9 mouse cellular contexts compared by ENCODE assay signal in genomic region chr1:134771353-134771752, GRCm38 (mm10).
DNase-seq lines count a peak whose midpoint lies in the region; ATAC-seq and TF ChIP-seq lines count a peak whose summit lies in the region.
"Had no signal": no experiment of that assay in that cellular context is flagged by ENCODE, and none has a peak within 500 bp of the region (broad histone marks: within the 10 kb centered on the region; RNA-seq: fewer than 3 reads in every experiment).

No protein-coding gene starts in this region.

- H3K27ac ChIP-seq in MEL (ENCODE audit: control insufficient read depth, low read depth, low read length): no peak overlapping the region
- peak overlapping the region; percentile 42 to 49; a peak in 3 of 4 replicates for H3K27ac ChIP-seq in heart, embryonic 14.5 days (replicated peaks in 1 of 2; ENCODE audit: control insufficient read depth in 1 of 2, insufficient read depth in 1 of 2, low read depth in 2 of 2, low read length in 2 of 2)
- H3K27ac ChIP-seq in liver, postnatal 0 days (ENCODE audit: low read depth): 0 out of 2 replicates have a peak overlapping the region, but pooled peaks have one; percentile 3
- H3K27ac ChIP-seq in midbrain, postnatal 0 days (ENCODE audit: low read depth, low read length): no peak overlapping the region
- H3K27ac ChIP-seq: neural tube, embryonic 12.5 days had no signal

- no peak overlapping the region for H3K4me3 ChIP-seq in MEL (ENCODE audit: control insufficient read depth in 1 of 2, insufficient read depth in 1 of 2, low read depth in 2 of 2, low read length in 2 of 2)
- H3K4me3 ChIP-seq in heart, embryonic 14.5 days (ENCODE audit: control insufficient read depth in 1 of 2, insufficient read depth in 1 of 2, low read depth in 1 of 2, low read length in 2 of 2): no peak overlapping the region
- H3K4me3 ChIP-seq in liver, postnatal 0 days (ENCODE audit: low read depth, low read length): no peak overlapping the region
- no peak overlapping the region for H3K4me3 ChIP-seq in midbrain, postnatal 0 days (ENCODE audit: low read depth, low read length)
- H3K4me3 ChIP-seq: neural tube, embryonic 12.5 days had no signal

- TF ChIP-seq CTCF in MEL (IDR thresholded peaks at IDR 0.05 in 2 of 3, conservative IDR thresholded peaks at IDR 0.05 in 1 of 3; ENCODE audit: control insufficient read depth in 1 of 3, insufficient read depth in 1 of 3, low read depth in 2 of 3, low read length in 3 of 3, poor library complexity in 1 of 3, severe bottlenecking in 1 of 3): no peak
- TF ChIP-seq CTCF in liver, postnatal 0 days (IDR thresholded peaks at IDR 0.05; ENCODE audit: low read depth): no peak
- no peak for TF ChIP-seq CTCF in midbrain, postnatal 0 days (IDR thresholded peaks at IDR 0.05)

- H3K9ac ChIP-seq in MEL (ENCODE audit: control insufficient read depth, low read depth, low read length, poor library complexity, severe bottlenecking): no peak overlapping the region
- no peak overlapping the region for H3K9ac ChIP-seq in heart, embryonic 14.5 days (ENCODE audit: low read length)
- no peak overlapping the region for H3K9ac ChIP-seq in liver, postnatal 0 days (replicated peaks)
- no peak overlapping the region for H3K9ac ChIP-seq in midbrain, postnatal 0 days (replicated peaks; ENCODE audit: low read length, poor library complexity, severe bottlenecking)
- H3K9ac ChIP-seq: neural tube, embryonic 12.5 days had no signal

- H3K36me3 ChIP-seq in MEL (ENCODE audit: control insufficient read depth in 1 of 2, insufficient read depth in 2 of 2, low read length in 2 of 2): no peaks in the 10 kb centered on the region; a peak in 1 of 4 replicates
- peaks cover 88% of the 10 kb centered on the region for H3K36me3 ChIP-seq in heart, embryonic 14.5 days (ENCODE audit: control insufficient read depth, insufficient read depth, low read length)
- H3K36me3 ChIP-seq in liver, postnatal 0 days (replicated peaks; ENCODE audit: insufficient read depth, low read length): no peaks in the 10 kb centered on the region; the same call in 1 of the 2 replicates
- peaks cover 34% of the 10 kb centered on the region; the same call in 1 of the 2 replicates for H3K36me3 ChIP-seq in midbrain, postnatal 0 days (ENCODE audit: insufficient read depth, low read length)

- no peak for TF ChIP-seq POLR2A in MEL (IDR thresholded peaks at IDR 0.05; ENCODE audit: control insufficient read depth in 1 of 2, insufficient read depth in 1 of 2, low read depth in 1 of 2, low read length in 2 of 2, poor library complexity in 1 of 2)

- 0 out of 2 replicates have a peak, but pooled peaks have one; percentile 37 for ATAC-seq in heart, embryonic 14.5 days (ENCODE audit: insufficient number of reproducible peaks, insufficient read depth, low FRiP score, low read depth)
- ATAC-seq in liver, postnatal 0 days: peak; percentile 84
- ATAC-seq in midbrain, postnatal 0 days (ENCODE audit: low FRiP score): no peak
- no peak for ATAC-seq in erythroid progenitor cell, adult 5-6 weeks (replicated peaks; ENCODE audit: low FRiP score, poor library complexity, severe bottlenecking)

- DNase-seq in adrenal gland, postnatal 10 days: peak; percentile 56
- no peak for DNase-seq in adrenal gland, adult 2 months
- peak; percentile 27 for DNase-seq in MEL (ENCODE audit: low read depth, low spot score)
- no peak for DNase-seq in liver, postnatal 0 days
- DNase-seq in midbrain, postnatal 0 days (ENCODE audit: low spot score): no peak
- no peak for DNase-seq in cerebellum, postnatal 4 days (ENCODE audit: low spot score in 2 of 2)

- no peak for TF ChIP-seq RAD21 in MEL (IDR thresholded peaks at IDR 0.05; ENCODE audit: low read depth, low read length)

- H3K4me2 ChIP-seq in heart, embryonic 14.5 days (ENCODE audit: low read length): no peak overlapping the region
- H3K4me2 ChIP-seq in liver, postnatal 0 days (ENCODE audit: low read depth, low read length): no peak overlapping the region
- no peak overlapping the region for H3K4me2 ChIP-seq in midbrain, postnatal 0 days (ENCODE audit: low read depth, low read length, poor library complexity, severe bottlenecking)
- H3K4me2 ChIP-seq: neural tube, embryonic 12.5 days had no signal

- WGBS in heart, embryonic 14.5 days: 57% methylated on average over 6 of the region's 6 CpGs
- WGBS in liver, postnatal 0 days (ENCODE audit: insufficient replicate concordance): 45% methylated on average over 6 of the region's 6 CpGs
- WGBS in midbrain, postnatal 0 days: 74% methylated on average over 6 of the region's 6 CpGs

- no peaks in the 10 kb centered on the region for H3K79me2 ChIP-seq in MEL (ENCODE audit: control insufficient read depth, insufficient read depth, low read length, poor library complexity)

- H3K27me3 ChIP-seq in MEL (ENCODE audit: control insufficient read depth in 1 of 2, insufficient read depth in 2 of 2, low read length in 2 of 2): no peaks in the 10 kb centered on the region
- H3K27me3 ChIP-seq in heart, embryonic 14.5 days (ENCODE audit: control insufficient read depth, insufficient read depth, low read length): no peaks in the 10 kb centered on the region
- no peaks in the 10 kb centered on the region for H3K27me3 ChIP-seq in liver, postnatal 0 days (ENCODE audit: insufficient read depth, low read length)
- no peaks in the 10 kb centered on the region for H3K27me3 ChIP-seq in midbrain, postnatal 0 days (ENCODE audit: insufficient read depth, low read length)
- H3K27me3 ChIP-seq: neural tube, embryonic 12.5 days had no signal

- no peak for TF ChIP-seq EP300 in MEL (IDR thresholded peaks at IDR 0.05; ENCODE audit: low read depth in 1 of 2, low read length in 2 of 2)
- TF ChIP-seq EP300 in liver, postnatal 0 days (IDR thresholded peaks at IDR 0.05; ENCODE audit: low read depth): no peak

- H3K9me3 ChIP-seq in MEL (replicated peaks; ENCODE audit: insufficient read depth, low read length): no peaks in the 10 kb centered on the region
- no peaks in the 10 kb centered on the region for H3K9me3 ChIP-seq in heart, embryonic 14.5 days (ENCODE audit: control insufficient read depth, low read length)
- H3K9me3 ChIP-seq in liver, postnatal 0 days (ENCODE audit: low read length): no peaks in the 10 kb centered on the region
- no peaks in the 10 kb centered on the region for H3K9me3 ChIP-seq in midbrain, postnatal 0 days (ENCODE audit: low read length)
- H3K9me3 ChIP-seq: neural tube, embryonic 12.5 days had no signal

- H3K4me1 ChIP-seq in MEL (ENCODE audit: control insufficient read depth in 1 of 2, insufficient read depth in 2 of 2, low read length in 2 of 2): peaks cover 0 to 7% of the 10 kb centered on the region in 2 experiments; a peak in 2 of 4 replicates
- H3K4me1 ChIP-seq in heart, embryonic 14.5 days (ENCODE audit: control insufficient read depth in 2 of 2, insufficient read depth in 2 of 2, low read length in 2 of 2): peaks cover 15 to 24% of the 10 kb centered on the region in 2 experiments
- H3K4me1 ChIP-seq in liver, postnatal 0 days (ENCODE audit: insufficient read depth): peaks cover 13% of the 10 kb centered on the region
- no peaks in the 10 kb centered on the region for H3K4me1 ChIP-seq in midbrain, postnatal 0 days (ENCODE audit: insufficient read depth, low read length)

TF ChIP-seq in MEL, 35 proteins besides CTCF, POLR2A, EP300 and RAD21:
- TF ChIP-seq ETS1 (IDR thresholded peaks at IDR 0.05; ENCODE audit: low read depth, low read length): no peak
- no peak for TF ChIP-seq MAFK (IDR thresholded peaks at IDR 0.05; ENCODE audit: borderline replicate concordance, low read depth, low read length)
- TF ChIP-seq TAL1 (IDR thresholded peaks at IDR 0.05; ENCODE audit: low read length): no peak
- TF ChIP-seq ZNF384 (IDR thresholded peaks at IDR 0.05; ENCODE audit: low read depth, low read length): no peak

Comparison
In these comparisons a context has a peak if more than half of its experiments do, and no peak if none do; other contexts are left out.
1. DNase-seq: peak in adrenal gland, postnatal 10 days (single experiment) and MEL (single experiment); none in adrenal gland, adult 2 months (single experiment), liver, postnatal 0 days (single experiment), midbrain, postnatal 0 days (single experiment) and cerebellum, postnatal 4 days (0 of 2).
2. H3K27ac ChIP-seq: peak in heart, embryonic 14.5 days (2 of 2) and liver, postnatal 0 days (single experiment); none in MEL (single experiment) and midbrain, postnatal 0 days (single experiment).
3. ATAC-seq: peak in heart, embryonic 14.5 days (single experiment) and liver, postnatal 0 days (single experiment); none in midbrain, postnatal 0 days (single experiment) and erythroid progenitor cell, adult 5-6 weeks (single experiment).